Mouse (Mus musculus) liver, adult 2 months (tissue): ENCODE results near the gene Med25.
A peak's percentile ranks its signal among the peaks of the same experiment; 100 is the strongest.

Experiments used
- CTCF ChIP-seq: fragments of 200-500 bp; IDR thresholded peaks from 2 replicates; pipeline ENCODE4 v1.5.1; 2011; ENCODE audit warnings: low read depth, low read length, control low read depth
- POLR2A ChIP-seq: fragments of 200-500 bp; IDR thresholded peaks from 2 replicates; pipeline ENCODE4 v1.6.1; 2011; ENCODE audit warnings: low read length, control low read depth; ENCODE audit not compliant: insufficient read depth; ENCODE audit errors: extremely low read depth

DNA sequence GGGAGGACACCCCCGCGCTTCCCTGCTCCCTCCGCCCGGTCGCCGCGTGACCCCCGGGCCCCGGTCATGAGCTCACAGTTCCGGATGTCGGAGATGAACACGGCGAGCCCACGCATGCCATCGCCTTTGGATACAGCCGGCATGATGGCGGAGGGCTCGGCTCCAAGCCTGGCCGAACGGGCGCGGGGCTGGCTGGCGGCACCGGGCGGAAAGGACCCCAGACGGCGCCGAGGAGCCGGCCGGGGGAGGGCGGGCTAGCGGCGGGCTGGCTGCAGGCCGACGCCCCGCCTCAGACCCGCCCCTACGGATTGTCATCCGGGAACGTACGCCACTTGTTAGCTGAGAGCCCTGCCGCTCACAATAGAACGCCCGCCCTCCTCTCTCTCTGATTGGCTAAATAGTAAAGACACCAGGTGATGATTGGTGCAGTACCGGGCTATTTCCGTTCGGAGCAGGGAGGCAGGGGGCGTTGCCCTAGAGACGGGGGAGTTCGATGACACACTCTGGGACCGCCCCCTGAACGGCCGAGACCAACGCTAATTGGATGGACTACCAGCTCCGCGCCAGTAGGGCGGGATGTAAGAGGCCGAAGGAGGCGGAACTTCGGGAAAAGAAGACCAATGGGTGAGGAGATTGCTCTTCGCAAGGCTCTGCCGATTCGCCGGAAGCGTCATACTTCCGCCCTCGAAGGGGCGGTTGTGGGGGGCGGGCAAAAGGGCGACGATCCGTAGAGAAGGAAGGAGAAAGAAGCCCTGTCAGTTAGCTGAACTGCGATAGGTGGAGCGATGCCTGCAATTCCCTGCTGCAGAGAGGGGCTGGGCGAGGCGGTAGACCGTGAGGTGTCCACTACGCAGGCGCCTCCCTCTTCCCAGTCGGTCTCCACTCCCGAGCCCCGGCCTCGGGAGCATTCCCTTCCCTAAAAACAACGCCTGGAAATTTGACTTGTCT is 37.0 kb upstream of the Med25 start, which contains the start of gene Ap2a1:
- TF ChIP-seq CTCF (no peak), POLR2A (peak; percentile 83)
